Mouse (Mus musculus) intestine, embryonic 16.5 days (tissue): ENCODE measurements at regions not wholly inside any gene's neighbourhood (a gene's known extent, or its start where the extent isn't known, plus 50 kb on each side); places are given as distances from the start of the nearest gene placed in this dataset.

ENCODE experiments used
- ATAC-seq: fragments of 200-750 bp; cut with Nextera tagmentation; 2 replicates; pipeline ENCODE4 v1.8.0; 2017; ENCODE audit warnings: moderate TSS enrichment, moderate library complexity
- H3K27ac ChIP-seq: fragments of 300-500 bp; sonication (generic); 2 replicates; pipeline ENCODE4 v1.5.1; 2014; ENCODE audit warnings: mild to moderate bottlenecking, low read length
- H3K27me3 ChIP-seq: fragments of 300-500 bp; sonication (generic); replicated peaks from 2 replicates; pipeline ENCODE4 v1.6.1; 2014; ENCODE audit warnings: low read length, control low read depth, mixed read lengths; ENCODE audit not compliant: control insufficient read depth, insufficient read depth
- H3K36me3 ChIP-seq: fragments of 300-500 bp; sonication (generic); 2 replicates; pipeline ENCODE4 v1.6.1; 2014; ENCODE audit warnings: low read length, control low read depth; ENCODE audit not compliant: control insufficient read depth, insufficient read depth
- H3K4me1 ChIP-seq: fragments of 300-500 bp; sonication (generic); 2 replicates; pipeline ENCODE4 v1.6.1; 2014; ENCODE audit warnings: low read length, control low read depth, mixed read lengths; ENCODE audit not compliant: control insufficient read depth, insufficient read depth
- H3K4me2 ChIP-seq: fragments of 300-500 bp; sonication (generic); 2 replicates; pipeline ENCODE4 v1.6.1; 2014; ENCODE audit warnings: low read depth, low read length, control low read depth
- H3K4me3 ChIP-seq: fragments of 300-500 bp; sonication (generic); 2 replicates; pipeline ENCODE4 v1.5.1; 2014; ENCODE audit warnings: mild to moderate bottlenecking, low read length
- H3K9ac ChIP-seq: fragments of 300-500 bp; sonication (generic); 2 replicates; pipeline ENCODE4 v1.6.1; 2014; ENCODE audit warnings: low read depth, low read length
- H3K9me3 ChIP-seq: fragments of 300-500 bp; sonication (generic); 2 replicates; pipeline ENCODE4 v1.6.1; 2016; ENCODE audit warnings: low read length, control low read depth; ENCODE audit not compliant: control insufficient read depth
- WGBS: fragments of 180-500 bp; shearing (Covaris S2); extraction: QIAGEN DNeasy Blood & Tissue Kit; methylation state at CpG from one replicate; pipeline ENCODE4 v1.1.7; 2014; 5-methylcytosine and 5-hydroxymethylcytosine counted together

DNA sequence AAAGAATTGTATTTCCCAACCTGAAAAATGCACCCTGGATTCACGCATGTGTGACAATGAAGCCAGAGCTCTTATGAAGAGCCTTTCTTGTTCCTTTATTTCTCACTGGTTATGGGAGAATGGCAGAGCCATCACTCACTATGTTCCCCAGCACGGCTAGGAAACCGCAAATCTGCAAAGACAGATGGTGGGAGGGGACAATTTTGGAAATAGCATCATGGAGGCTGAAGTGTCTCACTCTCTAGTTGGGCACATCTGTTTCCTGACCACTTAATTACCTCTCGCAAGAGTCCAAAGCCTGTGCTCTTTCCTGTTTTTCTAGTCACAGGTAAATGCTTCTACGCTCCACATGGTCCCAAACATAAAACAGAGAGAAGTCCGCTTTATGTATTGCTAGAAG is 245.6 kb downstream of the Hivep2 start:
- Histone ChIP-seq H3K9ac (no peak overlapping the region), H3K36me3 (no peaks in the 10 kb centered on the region), H3K27ac (no peak overlapping the region), H3K9me3 (no peaks in the 10 kb centered on the region), H3K4me1 (peaks cover 6% of the 10 kb centered on the region; the same call in 1 of the 2 replicates), H3K27me3 (no peaks in the 10 kb centered on the region), H3K4me2 (no peak overlapping the region), H3K4me3 (no peak overlapping the region)
- no peak for ATAC-seq
- WGBS = 69% methylated on average over 6 of the region's 6 CpGs

GRCm38 (mm10) chr10:14210445-14210844 is 244.6 kb downstream of the Hivep2 start:
- Histone ChIP-seq H3K4me2 (no peak overlapping the region), H3K9ac (no peak overlapping the region), H3K9me3 (no peaks in the 10 kb centered on the region), H3K4me3 (no peak overlapping the region), H3K4me1 (peaks cover 6% of the 10 kb centered on the region; the same call in 1 of the 2 replicates), H3K27me3 (no peaks in the 10 kb centered on the region), H3K36me3 (no peaks in the 10 kb centered on the region), H3K27ac (no peak overlapping the region)
- ATAC-seq = no peak
- 91% methylated on average over 8 of the region's 8 CpGs for WGBS

- no peak overlapping the region for H3K27ac ChIP-seq
- no peak overlapping the region for H3K9ac ChIP-seq
- 82% methylated on average over 6 of the region's 6 CpGs for WGBS
- no peaks in the 10 kb centered on the region for H3K27me3 ChIP-seq
- no peak for ATAC-seq
- H3K4me3 ChIP-seq = no peak overlapping the region
- peaks cover 6% of the 10 kb centered on the region; the same call in 1 of the 2 replicates for H3K4me1 ChIP-seq
- H3K4me2 ChIP-seq = no peak overlapping the region
- H3K9me3 ChIP-seq = no peaks in the 10 kb centered on the region
- no peaks in the 10 kb centered on the region for H3K36me3 ChIP-seq
These were observed 244.2 kb downstream of the Hivep2 start for GRCm38 (mm10) chr10:14210045-14210444.

DNA sequence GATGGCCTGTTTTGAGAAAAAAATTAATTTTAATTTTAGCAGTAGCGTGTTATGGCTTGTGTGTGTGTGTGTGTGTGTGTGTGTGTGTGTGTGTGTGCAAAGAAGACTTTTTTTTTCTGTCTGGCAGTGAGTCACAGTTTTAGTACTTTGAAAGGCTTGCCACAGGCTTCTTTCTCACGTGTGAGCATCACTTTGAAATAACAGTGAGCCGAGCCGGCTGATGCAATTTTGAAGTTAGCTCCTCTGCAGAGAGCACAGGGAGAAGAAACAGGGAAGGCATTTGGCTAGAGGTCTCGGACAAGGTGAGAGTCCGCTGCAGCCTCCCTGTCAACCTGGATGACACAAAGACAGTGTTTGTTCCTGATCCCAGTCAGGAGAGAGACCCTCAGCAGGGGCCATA is 242.3 kb downstream of the Hivep2 start:
- Histone ChIP-seq H3K9ac (no peak overlapping the region), H3K4me3 (no peak overlapping the region), H3K4me2 (no peak overlapping the region), H3K4me1 (peaks cover 6% of the 10 kb centered on the region; the same call in 1 of the 2 replicates), H3K36me3 (no peaks in the 10 kb centered on the region), H3K27me3 (no peaks in the 10 kb centered on the region), H3K9me3 (no peaks in the 10 kb centered on the region), H3K27ac (no peak overlapping the region)
- ATAC-seq = no peak
- WGBS = 67% methylated on average over 6 of the region's 6 CpGs

- Histone ChIP-seq H3K4me1 (peaks cover 6% of the 10 kb centered on the region; the same call in 1 of the 2 replicates), H3K4me2 (no peak overlapping the region), H3K27ac (no peak overlapping the region), H3K9ac (no peak overlapping the region), H3K36me3 (no peaks in the 10 kb centered on the region), H3K9me3 (no peaks in the 10 kb centered on the region), H3K4me3 (no peak overlapping the region), H3K27me3 (no peaks in the 10 kb centered on the region)
- 38% methylated on average over 5 of the region's 5 CpGs for WGBS
- no peak for ATAC-seq
These were observed 241.7 kb downstream of the Hivep2 start for GRCm38 (mm10) chr10:14207616-14208015.

- H3K27me3 ChIP-seq = no peaks in the 10 kb centered on the region
- H3K4me3 ChIP-seq = no peak overlapping the region
- ATAC-seq = no peak
- no peak overlapping the region for H3K27ac ChIP-seq
- H3K9ac ChIP-seq = no peak overlapping the region
- H3K9me3 ChIP-seq = no peaks in the 10 kb centered on the region
- H3K36me3 ChIP-seq = no peaks in the 10 kb centered on the region
- no peak overlapping the region for H3K4me2 ChIP-seq
- H3K4me1 ChIP-seq = peaks cover 6% of the 10 kb centered on the region; the same call in 1 of the 2 replicates
- 70% methylated on average over 5 of the region's 5 CpGs for WGBS
These were observed 241.2 kb downstream of the Hivep2 start for GRCm38 (mm10) chr10:14207051-14207570.
